Mouse (Mus musculus): ENCODE measurements around the gene C1qtnf5.
A peak's percentile ranks its signal among the peaks of the same experiment; 100 is the strongest.
"Not testable (repeated sequence)": the region's sequence is repeated elsewhere in the genome, so short reads cannot be mapped to it uniquely, and the experiment has no call there.

C1qtnf5 gene

DNA sequence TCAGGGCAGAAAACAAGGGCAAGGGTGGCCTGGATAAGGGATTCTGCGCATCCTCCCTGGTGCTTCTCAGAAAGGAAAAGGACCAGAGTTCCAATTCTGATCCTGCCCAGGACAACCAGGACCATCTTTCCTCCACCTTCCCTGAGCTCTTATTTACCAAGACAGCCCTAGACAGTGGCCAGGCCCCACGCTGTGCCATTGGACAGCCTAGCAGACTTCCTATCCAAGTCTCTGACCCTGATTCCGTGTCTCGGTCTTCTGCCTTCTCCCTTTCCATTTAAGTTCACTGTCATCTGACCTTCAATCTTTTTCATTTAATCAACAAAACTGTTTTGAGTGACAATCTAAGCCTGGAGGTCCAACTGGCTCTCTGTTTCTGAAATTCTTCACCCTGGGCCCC, 449 bp upstream of the C1qtnf5 start:
- DNase-seq, result no peak

DNA sequence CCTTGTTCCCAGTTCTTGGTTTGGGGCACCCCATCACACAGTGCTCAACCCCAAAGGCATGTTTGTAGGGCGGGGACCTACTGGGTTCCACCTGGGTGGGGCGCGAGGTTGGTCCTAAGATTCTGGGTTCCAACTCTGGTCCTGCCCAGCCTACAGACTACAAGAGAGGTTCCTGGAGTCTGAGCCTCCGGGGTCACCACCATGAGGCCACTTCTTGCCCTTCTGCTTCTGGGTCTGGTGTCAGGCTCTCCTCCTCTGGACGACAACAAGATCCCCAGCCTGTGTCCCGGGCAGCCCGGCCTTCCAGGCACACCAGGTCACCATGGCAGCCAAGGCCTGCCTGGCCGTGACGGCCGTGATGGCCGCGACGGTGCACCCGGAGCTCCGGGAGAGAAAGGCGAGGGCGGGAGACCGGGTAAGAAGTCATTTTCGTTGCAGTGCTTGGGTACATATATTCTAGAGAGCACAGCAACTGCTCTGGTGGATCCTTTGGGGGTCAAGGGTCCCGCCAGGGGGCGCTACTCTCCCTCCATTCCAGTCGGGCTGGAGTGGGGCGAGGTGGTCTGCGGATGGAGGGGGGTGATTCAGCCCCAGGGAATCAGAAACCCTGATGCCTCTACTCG, 623 bp downstream of the C1qtnf5 start:
- peak; percentile 64 for DNase-seq

DNA sequence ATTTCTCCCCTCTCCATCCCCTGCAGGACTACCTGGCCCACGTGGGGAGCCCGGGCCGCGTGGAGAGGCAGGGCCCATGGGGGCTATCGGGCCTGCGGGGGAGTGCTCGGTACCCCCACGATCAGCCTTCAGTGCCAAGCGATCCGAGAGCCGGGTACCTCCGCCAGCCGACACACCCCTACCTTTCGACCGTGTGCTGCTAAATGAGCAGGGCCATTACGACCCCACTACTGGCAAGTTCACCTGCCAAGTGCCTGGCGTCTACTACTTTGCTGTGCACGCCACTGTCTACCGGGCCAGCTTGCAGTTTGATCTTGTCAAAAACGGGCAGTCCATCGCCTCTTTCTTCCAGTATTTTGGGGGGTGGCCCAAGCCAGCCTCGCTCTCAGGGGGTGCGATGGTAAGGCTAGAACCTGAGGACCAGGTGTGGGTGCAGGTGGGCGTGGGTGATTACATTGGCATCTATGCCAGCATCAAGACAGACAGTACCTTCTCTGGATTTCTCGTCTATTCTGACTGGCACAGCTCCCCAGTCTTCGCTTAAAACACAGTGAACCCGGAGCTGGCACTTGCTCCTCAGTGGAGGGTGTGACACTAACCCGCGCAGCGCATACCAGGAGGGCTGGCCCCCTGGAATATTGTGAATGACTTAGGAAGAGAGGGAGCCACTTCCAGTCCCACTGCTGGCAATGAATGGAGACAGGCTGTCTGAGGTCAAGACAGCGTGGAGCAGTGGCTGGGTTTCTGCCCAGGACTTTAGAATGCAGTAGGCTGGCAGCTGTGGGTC, 1.4 kb downstream of the C1qtnf5 start:
- DNase-seq, result no peak

DNA sequence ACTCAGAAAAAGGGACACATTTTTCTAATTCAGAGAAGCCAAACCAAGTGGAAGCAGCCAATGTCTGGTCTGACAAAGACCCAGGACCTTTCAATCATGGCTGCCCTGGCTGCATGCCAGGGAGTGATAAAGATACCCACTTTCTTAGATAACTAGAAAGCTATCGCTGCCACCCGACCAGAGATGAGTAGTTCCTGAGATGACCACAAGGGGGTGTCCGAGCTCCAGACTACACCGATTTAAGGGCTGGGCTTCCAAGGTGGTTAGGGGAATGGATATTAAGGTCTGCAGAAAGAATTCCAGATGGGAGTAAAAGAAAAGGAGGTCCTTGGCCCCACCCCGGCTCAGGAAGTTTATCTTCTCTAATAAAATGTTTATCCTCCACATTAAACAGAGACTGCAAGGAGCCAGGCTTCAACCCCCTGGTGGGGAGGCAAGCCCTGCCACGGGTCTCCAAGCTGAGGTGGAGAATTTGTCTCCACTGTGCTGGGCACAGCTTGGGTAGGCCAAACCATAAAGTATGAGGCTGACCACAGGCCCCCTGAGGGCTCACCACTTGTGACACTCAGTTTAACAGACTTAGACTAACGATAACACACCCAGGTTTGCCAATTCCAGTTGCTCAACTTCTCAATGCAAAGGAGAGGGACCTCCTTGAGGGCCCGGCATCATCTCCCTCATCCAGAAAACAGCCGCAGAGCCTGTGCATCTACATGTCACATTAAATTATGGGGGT, 2.5 kb downstream of the C1qtnf5 start:
- peak; percentile 88 for DNase-seq

DNA sequence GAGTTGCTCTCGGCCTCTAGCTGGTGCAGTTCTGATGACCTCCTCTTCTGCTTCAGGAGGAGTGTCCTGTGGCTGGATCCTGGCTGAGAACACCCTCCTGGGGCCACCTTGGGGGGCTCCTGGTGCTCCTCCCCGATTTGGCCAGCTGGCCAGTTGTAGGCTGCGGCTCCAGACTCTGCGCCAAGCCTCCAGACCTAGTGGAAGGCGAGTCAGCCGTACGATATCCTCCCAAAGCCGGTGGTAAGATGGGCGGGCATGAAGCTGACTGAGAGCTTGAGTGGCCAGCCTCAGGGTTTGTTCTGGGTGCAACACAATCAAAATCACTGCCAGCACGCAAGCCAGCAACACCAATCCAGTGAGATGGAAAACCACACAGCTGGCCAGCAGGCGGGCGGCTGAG, 4.9 kb downstream of the C1qtnf5 start:
- not testable (repeated sequence) for DNase-seq

DNA sequence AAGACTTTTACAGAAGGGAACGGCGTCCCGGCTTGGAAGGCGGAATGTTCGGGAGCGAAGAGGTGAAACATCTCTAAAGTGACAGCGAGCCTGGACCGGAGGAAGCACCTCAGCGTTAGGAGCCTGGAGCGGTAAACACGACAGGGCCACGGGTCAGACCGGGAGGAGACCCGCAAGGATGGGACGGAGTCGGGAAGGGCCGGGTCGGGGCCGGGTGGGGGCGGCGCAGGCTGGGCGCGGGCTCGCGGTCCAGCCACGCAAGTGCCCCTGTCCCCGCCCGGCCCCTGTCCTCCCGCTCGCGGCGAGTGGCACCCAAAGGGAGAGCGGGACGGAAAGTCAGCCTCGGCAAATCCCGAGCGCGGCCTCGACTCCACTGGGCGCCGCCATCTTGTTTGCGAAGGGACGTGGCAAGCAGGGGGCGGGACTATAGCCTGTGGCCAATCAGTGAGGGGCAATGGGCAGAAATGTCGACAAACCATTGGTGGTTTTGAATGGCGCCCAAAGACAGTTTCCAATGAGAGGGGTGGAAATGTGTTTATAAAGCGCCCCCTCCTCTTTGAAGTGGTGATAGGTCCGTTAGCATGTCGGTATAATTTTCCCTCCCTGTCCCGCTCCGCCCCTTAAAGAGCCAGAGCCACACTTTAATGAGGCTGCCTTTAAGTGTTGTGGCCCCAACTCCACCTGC, 6.2 kb downstream of the C1qtnf5 start, which contains the start of the genes Gm49380 and Rnf26:
Gm49380 (minus strand) TSS at position 396 of the 685 bp plus-strand sequence.
Rnf26 (minus strand) TSS at position 413 of the 685 bp plus-strand sequence.
- DNase-seq, result peak; percentile 97

DNA sequence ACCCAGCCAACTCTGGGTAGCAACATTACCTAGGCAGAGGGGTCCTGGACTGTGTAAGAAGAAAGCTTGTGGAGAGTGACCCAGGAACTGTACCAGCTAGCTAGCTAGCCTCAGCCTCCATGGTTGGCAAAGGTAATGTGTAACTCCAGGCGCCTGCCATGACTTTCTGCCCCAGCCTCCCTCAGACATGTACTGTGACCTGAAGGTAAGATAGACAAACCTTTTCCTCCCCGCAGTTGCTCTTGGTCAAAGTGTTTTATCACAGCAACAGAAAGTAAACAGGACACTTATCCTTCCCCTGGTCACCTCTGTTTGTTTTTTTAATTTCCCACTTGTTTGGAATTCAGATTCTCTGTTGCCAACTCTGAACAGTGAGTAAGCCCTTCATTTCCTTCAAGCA, 7.4 kb downstream of the C1qtnf5 start:
- no peak for DNase-seq

DNA sequence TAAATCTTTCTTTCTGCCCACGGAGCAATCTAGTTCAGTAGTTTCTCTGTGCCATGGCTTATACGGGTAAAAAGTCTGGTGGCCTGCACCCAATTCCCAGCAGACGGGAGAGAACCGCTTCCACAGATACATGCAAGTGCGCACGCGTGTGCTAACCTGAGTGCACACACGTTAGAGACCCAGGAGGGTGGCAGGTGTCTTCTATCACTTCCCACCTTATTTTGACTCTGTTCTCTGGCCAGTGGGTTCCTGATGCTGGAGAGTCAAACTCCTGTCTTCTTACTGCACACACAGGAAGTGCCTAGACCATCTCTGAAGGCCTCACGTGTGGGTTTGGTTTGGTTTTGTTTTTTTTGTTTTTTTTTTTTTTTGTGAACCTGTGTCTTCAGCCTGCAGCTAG, 8.6 kb downstream of the C1qtnf5 start:
- DNase-seq, result no peak

DNA sequence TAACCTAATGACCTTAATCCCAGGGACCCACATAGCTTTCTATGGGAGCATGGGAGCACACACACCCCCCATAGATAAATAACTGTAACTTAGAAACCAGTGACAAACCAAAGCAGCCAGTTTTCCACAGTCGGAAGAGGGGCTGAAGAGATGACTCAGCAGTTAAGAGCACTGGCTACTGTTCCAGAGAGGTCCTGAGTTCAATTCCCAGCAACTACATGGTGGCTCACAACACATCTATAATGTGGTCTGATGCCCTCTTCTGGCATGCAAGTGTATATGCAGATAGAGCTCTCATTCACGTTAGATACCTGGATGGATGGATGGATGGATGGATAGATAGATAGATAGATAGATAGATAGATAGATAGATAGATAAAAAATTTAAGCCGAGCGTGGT, 9.1 kb downstream of the C1qtnf5 start:
- DNase-seq, result no peak

DNA sequence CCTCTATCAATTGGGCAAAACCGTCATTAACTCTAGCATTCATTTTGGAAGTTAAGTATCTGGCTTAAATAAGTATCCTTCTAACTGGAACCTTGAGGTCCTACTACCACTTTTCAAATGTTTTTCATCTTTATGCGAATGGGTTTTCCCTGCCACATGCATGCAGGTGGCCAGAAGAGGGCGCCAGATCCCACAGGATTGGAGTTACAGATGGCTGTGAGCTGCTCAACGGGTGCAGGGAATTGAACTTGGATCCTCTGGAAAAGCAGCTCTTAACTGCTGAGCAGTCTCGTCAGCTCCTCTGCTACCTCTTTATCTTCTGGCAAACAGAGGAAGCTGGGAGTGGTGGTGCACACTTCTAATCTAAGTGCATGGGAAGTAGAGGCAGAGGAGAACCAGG, 12.0 kb downstream of the C1qtnf5 start:
- peak; percentile 87 for DNase-seq

DNA sequence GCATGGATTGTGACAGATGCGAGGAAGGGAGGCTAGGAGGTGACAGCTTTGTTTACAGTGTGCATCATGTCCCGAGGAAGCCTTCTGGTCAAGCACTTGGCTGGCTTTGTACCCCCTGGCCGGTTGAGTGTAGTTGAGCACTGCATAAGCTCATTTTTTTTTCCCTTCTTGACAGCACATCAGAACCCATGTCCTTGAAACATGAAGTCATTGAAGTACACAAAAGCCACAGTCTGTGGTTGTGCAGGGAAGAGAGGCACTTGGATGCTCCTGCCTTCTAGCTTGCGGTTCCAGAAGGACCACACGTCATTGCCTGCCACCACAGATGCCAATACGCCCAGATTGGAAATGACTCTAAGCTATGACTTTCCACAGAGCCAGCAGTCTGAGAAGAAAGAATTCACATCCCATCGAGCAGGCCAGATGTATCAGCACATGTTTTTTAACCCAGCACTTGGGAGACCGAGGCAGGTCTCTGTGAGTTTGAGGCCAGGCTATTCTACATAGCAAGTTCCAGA, 13.0 kb downstream of the C1qtnf5 start:
- no peak for DNase-seq

DNA sequence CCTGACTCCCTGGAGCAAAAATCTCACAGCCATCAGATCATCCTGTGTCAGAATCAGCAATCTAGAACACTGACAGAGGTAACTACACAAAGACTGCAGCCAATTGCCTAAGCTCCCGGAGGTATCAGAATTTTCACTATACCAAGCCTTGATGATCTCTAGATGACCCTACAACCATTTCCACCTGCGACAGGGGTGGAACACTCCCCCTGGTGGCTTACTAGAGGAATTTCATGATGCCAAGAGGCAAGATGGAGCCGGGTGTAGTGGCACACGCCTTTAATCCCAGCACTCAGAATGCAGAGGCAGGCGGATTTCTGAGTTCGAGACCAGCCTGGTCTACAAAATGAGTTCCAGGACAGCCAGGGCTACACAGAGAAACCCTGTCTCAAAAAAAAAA, 17.3 kb downstream of the C1qtnf5 start:
- DNase-seq, result no peak

DNA sequence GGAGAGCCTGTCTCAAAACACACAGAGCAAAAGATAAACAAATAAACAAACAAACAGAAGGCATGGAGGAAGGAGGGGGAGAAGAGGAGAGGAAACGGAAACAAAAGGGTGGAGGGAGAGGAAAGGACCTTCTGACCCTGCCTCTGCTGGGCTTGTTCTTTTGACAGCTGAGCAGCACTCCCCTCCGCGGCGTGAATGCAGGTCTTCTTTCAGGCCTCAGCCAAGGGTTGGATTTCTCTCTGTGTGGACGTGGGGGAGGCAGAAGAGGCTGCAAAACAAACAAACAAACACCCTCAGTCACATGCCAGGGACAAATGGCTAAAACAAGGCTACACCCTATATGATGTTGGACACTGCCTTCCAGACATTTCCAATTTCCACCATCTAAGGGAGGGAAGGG, 18.0 kb downstream of the C1qtnf5 start:
- no peak for DNase-seq

DNA sequence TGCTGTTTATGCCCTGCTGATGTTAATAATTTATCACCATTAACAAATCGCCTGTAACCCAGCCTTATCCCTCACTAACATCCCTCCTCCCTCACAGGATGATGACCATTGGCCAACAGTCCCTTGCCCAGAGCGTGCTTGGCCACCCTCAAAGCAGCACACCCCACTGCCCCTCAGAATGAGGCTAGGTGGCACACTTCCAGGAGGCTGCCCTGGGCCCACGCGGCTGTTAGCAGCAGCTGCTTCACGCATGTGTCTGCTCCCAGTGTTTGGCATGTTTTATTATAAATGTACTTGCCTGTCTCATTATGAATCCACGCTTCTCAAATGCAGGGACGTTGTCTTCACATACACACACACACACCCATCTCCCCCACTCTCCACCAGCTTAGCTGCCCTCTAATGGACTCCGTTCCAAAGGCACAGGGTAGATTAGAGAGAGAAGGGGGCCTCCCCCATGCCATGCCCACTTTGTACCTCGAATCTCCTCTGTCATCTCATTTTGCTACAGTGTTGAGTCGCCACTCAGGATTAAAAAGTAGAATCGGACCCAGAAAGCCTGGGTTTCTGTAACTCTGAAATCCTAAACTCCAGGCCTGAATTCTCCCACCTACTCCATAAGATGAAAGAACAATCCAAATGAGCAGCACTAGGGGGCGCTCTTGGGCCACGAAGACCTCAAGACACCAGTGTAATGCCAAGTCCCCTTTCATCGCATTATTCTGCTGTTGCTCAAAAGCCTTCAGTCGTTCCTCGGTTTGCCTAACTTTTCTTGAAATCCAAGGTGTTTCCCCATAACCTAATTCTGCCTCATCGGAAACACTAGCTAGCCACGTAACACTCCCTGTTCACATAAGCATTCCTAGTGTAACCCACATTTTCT, 18.7 kb downstream of the C1qtnf5 start:
- peak; percentile 90 for DNase-seq

DNA sequence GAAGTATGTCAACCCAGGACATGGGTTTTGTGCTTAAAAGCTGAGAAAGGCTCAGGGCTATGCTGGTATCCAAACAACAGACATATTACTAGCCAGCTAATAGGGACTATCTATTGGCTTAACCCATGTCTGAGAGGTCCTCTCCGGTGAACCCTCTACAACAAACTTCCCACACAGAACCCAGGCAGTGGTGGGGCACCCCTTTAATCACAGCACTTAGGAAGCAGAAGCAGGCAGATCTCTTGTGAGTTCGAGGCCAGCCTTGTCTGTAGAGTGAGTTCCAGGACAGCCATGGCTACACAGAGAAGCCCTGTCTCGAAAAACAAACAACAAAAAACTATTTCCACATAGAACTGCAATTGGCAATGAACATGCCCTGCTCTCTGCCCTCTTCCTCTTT, 19.7 kb downstream of the C1qtnf5 start:
- DNase-seq, result no peak

DNA sequence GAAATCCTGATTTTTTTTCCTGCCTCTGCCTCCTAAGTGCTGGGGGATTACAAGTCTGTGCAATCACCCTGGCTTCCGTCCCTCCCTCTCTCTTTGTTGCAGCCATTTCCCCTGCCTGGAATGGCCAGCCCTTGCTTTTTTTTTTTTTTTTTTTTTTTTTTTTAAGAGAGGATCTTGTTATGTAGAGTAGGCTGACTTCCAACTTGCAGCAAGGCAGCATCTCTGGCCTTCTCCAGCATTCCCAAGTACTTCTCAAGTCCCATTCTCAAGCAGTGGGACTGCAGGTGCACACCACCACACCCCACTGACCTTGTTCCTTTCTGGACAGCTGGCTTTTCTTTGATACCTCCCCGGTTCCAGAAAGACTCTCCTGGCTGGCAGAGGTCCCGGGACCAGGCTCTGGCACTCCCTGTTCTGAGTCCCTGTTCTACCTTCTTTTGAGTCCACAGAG, 20.3 kb downstream of the C1qtnf5 start:
- no peak for DNase-seq

DNA sequence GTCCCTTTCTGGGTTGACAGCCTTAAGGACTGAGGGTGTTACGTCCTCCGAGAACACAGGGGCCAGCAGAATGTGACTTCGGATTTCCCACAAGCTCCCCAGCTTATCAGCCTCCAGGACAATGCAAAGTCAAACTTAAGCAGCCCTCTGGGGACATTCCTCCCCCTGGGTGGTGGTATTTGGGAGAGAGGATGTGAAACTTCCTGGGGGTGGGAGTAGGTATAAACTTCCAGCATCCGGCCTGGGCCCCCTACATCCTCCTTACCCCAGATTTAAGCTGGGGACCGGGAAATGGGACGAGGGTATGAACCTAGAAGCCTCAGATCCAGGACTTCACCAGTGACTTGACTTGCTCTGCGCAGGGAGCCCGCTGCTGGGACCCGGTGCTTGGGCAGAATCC, 22.6 kb downstream of the C1qtnf5 start:
- no peak for DNase-seq

DNA sequence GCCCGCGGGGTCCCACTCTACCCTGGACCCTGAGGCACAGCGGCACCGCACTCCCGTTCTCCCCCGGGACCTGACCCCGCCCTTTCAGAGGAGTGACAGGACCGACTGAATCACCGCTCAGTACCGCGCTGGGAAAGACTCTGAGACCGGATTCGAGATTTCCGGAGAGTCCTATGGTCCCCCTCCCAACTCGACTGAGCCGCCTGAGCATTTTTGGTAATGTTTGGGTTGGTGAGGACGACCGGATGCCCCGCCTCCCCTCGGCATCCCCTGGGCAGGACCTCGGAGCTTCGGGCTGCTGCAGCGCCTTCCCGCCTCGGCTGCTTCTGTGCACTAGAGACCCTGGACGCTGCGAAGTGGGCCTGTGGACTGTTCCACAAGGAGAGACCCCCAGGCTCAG, 23.0 kb downstream of the C1qtnf5 start:
- peak; percentile 83 for DNase-seq

DNA sequence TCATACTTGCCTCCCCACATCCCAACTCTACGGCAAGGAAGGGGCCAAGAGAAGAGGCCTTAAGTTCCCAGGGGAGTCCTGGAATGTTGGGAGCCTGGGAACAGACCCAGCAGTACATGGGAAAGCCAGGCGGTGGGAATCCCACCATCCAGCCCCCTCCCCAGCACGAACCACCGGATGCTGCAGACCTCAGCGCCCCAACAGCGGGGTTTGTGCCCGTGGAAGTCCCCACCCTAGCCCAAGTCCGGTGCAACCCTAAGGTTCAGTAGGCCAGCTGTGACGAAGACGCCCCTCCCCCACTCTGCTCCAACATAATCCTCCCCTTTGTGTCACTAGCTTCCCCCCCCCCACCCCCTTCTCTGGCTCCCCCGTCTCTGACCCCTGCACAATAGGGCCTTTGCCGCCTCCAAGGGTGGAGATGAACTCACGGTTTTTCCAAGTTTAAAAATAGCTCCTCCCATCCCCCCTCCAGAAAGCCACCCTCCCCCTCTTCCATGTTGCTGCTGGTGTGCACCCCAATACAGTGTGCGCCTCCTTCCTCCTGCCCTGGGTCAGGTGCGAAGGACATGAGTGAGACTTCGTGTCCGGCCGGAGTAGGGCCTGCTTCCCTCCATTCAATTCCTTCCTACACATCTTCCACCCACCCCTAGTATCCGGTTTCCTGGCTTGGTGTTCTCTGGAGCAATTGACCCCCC, 23.7 kb downstream of the C1qtnf5 start:
- DNase-seq, result peak; percentile 63

DNA sequence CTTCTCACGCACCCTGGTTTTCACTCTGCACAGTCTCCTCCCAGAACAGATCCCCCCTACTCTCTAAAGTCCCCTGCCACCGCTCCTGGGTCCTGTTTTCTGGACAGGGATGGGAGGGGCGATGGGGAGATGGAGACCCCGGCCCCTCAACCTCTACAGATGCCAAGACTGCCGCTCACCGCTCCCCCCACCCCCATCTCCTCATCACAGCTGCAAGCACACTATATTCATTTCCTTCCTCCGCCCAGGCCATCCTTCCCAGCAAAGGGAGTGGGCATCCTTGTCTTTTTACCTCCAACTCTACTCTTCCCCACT, 24.2 kb downstream of the C1qtnf5 start:
- no peak for DNase-seq

DNA sequence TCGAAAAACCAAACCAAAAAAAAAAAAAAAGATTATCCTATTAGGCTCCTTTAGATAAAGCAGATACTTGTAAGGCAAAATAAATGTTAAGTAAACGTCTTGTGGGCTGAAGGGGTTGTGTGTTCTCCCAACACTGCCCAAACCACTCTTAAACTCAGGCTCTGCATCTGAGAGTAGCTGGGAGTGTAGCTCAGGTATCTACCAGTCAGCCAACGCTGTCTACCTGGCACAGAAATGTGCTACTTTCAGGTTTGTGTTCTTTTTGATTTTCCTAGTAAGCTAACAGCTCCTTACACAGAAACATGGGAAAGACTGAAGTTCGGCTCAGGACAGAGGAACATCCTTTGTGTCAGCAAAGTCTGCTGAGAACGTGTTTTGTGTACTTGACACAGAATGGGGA, 25.2 kb downstream of the C1qtnf5 start:
- no peak for DNase-seq
